ENCODE assay signal across 16 mouse cellular contexts in the genomic region with DNA sequence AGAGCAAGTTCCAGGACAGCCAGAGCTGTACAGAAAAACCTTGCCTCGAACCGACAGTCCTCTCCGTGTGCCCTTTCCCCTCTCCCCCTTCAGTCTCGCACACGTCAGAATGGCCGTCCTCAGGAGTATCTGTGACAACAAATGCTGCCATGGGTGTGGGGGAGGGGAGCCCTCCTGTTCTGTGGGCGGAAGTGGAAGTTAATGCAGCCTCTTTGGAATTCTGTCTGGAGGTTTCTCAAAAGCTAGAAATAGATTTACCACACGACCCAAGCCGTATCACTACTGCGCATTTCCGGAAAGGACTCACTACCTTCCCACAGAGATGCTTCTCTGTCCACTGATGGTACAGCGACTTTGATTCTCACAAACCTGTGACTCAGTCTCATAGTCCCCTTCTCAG.
"Had no signal": no experiment of that assay in that cellular context is flagged by ENCODE, and none has a peak within 500 bp of the region (broad histone marks: within the 10 kb centered on the region; RNA-seq: fewer than 3 reads in every experiment).

No protein-coding gene starts in this region.

- H3K9ac ChIP-seq: limb, embryonic 12.5 days; liver, embryonic 13.5 days; liver, postnatal 0 days; lung, embryonic 15.5 days; midbrain, embryonic 13.5 days; neural tube, embryonic 15.5 days had no signal

- H3K27ac ChIP-seq: layer of hippocampus, adult 2 months; limb, embryonic 12.5 days; liver, embryonic 13.5 days; lung, embryonic 15.5 days; macrophage; midbrain, embryonic 13.5 days; neural tube, embryonic 15.5 days; stomach, postnatal 0 days had no signal

- H3K4me1 ChIP-seq: limb, embryonic 12.5 days; liver, embryonic 13.5 days; lung, embryonic 15.5 days; megakaryocyte, embryonic 14.5 days; midbrain, embryonic 13.5 days; neural tube, embryonic 15.5 days had no signal

- H3K4me3 ChIP-seq: layer of hippocampus, adult 2 months; limb, embryonic 12.5 days; liver, embryonic 13.5 days; lung, embryonic 15.5 days; megakaryocyte, embryonic 14.5 days; midbrain, embryonic 13.5 days; myocyte; neural tube, embryonic 15.5 days had no signal

- H3K9me3 ChIP-seq: limb, embryonic 12.5 days; liver, embryonic 13.5 days; lung, embryonic 15.5 days; midbrain, embryonic 13.5 days; neural tube, embryonic 15.5 days had no signal

- DNase-seq: kidney, adult 18-20 months; kidney, postnatal 14 days; liver; liver, embryonic 13.5 days; liver, postnatal 0 days; lung, postnatal 14 days; thymus, postnatal 4 days had no signal

- ATAC-seq: liver, postnatal 0 days; midbrain, embryonic 13.5 days had no signal

- H3K27me3 ChIP-seq: limb, embryonic 12.5 days; liver, embryonic 13.5 days; lung, embryonic 15.5 days; midbrain, embryonic 13.5 days; neural tube, embryonic 15.5 days had no signal

- H3K4me2 ChIP-seq: limb, embryonic 12.5 days; liver, embryonic 13.5 days; lung, embryonic 15.5 days; midbrain, embryonic 13.5 days; neural tube, embryonic 15.5 days had no signal

- H3K36me3 ChIP-seq: limb, embryonic 12.5 days; liver, embryonic 13.5 days; lung, embryonic 15.5 days had no signal
